Mouse (Mus musculus) forebrain, embryonic 11.5 days (tissue): ENCODE measurements around the gene Daam2. TPM values are rescaled to one million over a fixed set of nuclear protein-coding genes. Genes with fewer than 3 reads are reported as not detected.
"Not testable (repeated sequence)": the region's sequence is repeated elsewhere in the genome, so short reads cannot be mapped to it uniquely, and the experiment has no call there.

ENCODE experiments used
- ATAC-seq: fragments of 200-750 bp; cut with Nextera tagmentation; replicated peaks from 2 replicates; pipeline ENCODE4 v1.8.0; 2017; ENCODE audit warnings: moderate TSS enrichment; ENCODE audit not compliant: low FRiP score
- DNase-seq: peaks from one replicate; pipeline ENCODE4 v3.0.0-alpha.2; 2017; ENCODE audit warnings: low spot score
- H3K27ac ChIP-seq: fragments of 300-500 bp; sonication (generic); 2 replicates; pipeline ENCODE4 v1.5.1; 2014; ENCODE audit warnings: low read depth, low read length
- H3K27me3 ChIP-seq: fragments of 300-500 bp; sonication (generic); 2 replicates; pipeline ENCODE4 v1.6.1; 2014; ENCODE audit warnings: mild to moderate bottlenecking, low read length, mixed read lengths; ENCODE audit not compliant: control insufficient read depth, insufficient read depth
- H3K36me3 ChIP-seq: fragments of 300-500 bp; sonication (generic); 2 replicates; pipeline ENCODE4 v1.6.1; 2014; ENCODE audit warnings: mild to moderate bottlenecking, low read length, moderate library complexity, mixed read lengths; ENCODE audit not compliant: control insufficient read depth, insufficient read depth
- H3K4me1 ChIP-seq: fragments of 300-500 bp; sonication (generic); replicated peaks from 2 replicates; pipeline ENCODE4 v1.6.1; 2014; ENCODE audit warnings: low read length, mixed read lengths; ENCODE audit not compliant: control insufficient read depth, insufficient read depth
- H3K4me2 ChIP-seq: fragments of 300-500 bp; sonication (generic); 2 replicates; pipeline ENCODE4 v1.6.1; 2014; ENCODE audit warnings: low read depth, mild to moderate bottlenecking, low read length, moderate library complexity, mixed read lengths; ENCODE audit not compliant: severe bottlenecking
- H3K4me3 ChIP-seq: fragments of 300-500 bp; sonication (generic); 2 replicates; pipeline ENCODE4 v1.5.1; 2014; ENCODE audit warnings: low read depth, low read length
- H3K9ac ChIP-seq: fragments of 300-500 bp; sonication (generic); 2 replicates; pipeline ENCODE4 v1.6.1; 2014; ENCODE audit warnings: low read length
- H3K9me3 ChIP-seq: fragments of 300-500 bp; sonication (generic); 2 replicates; pipeline ENCODE4 v1.6.1; 2016; ENCODE audit warnings: low read length, mixed read lengths; ENCODE audit not compliant: control insufficient read depth
- WGBS: fragments of 180-500 bp; shearing (Covaris S2); extraction: QIAGEN DNeasy Blood & Tissue Kit; methylation state at CpG from one replicate; pipeline ENCODE4 v1.1.7; 2014; 5-methylcytosine and 5-hydroxymethylcytosine counted together
- polyA plus RNA-seq: library from polyadenylated mRNA; unstranded; fragments of >200 nt; fragmentation: Nextera tagmentation; extraction: Ambion mirVana; gene quantifications from 2 replicates; pipeline ENCODE4 v1.2.1, GENCODE M21; 2014

The Daam2 gene
- polyA plus RNA-seq, 1 experiment from 2014 or later, result 1.5 TPM

GRCm38 (mm10) chr17:49458386-49458785 is 105.8 kb downstream of the Daam2 start:
- Histone ChIP-seq H3K27ac (no peak overlapping the region), H3K27me3 (no peaks in the 10 kb centered on the region), H3K9ac (no peak overlapping the region), H3K9me3 (no peaks in the 10 kb centered on the region), H3K4me2 (no peak overlapping the region), H3K4me1 (no peaks in the 10 kb centered on the region), H3K4me3 (no peak overlapping the region), H3K36me3 (no peaks in the 10 kb centered on the region)
- 94% methylated on average over 18 of the region's 18 CpGs for WGBS
- DNase-seq, result no peak
- ATAC-seq, result no peak

- H3K27me3 ChIP-seq, result no peaks in the 10 kb centered on the region
- no peak overlapping the region for H3K27ac ChIP-seq
- no peaks in the 10 kb centered on the region for H3K4me1 ChIP-seq
- no peaks in the 10 kb centered on the region for H3K9me3 ChIP-seq
- 95% methylated on average over 3 of the region's 3 CpGs for WGBS
- no peak overlapping the region for H3K4me2 ChIP-seq
- ATAC-seq, result no peak
- DNase-seq, result no peak
- no peak overlapping the region for H3K9ac ChIP-seq
- H3K4me3 ChIP-seq, result no peak overlapping the region
- H3K36me3 ChIP-seq, result no peaks in the 10 kb centered on the region
These were observed 106.3 kb downstream of the Daam2 start for GRCm38 (mm10) chr17:49457833-49458232.

GRCm38 (mm10) chr17:49456334-49456733 is 107.8 kb downstream of the Daam2 start:
- Histone ChIP-seq H3K9me3 (no peaks in the 10 kb centered on the region), H3K9ac (no peak overlapping the region), H3K36me3 (no peaks in the 10 kb centered on the region), H3K4me2 (no peak overlapping the region), H3K4me1 (no peaks in the 10 kb centered on the region), H3K4me3 (no peak overlapping the region), H3K27me3 (no peaks in the 10 kb centered on the region), H3K27ac (no peak overlapping the region)
- DNase-seq (no peak), ATAC-seq (no peak)
- 79% methylated on average over 4 of the region's 4 CpGs for WGBS

- ATAC-seq (no peak), DNase-seq (no peak)
- H3K27ac ChIP-seq, result no peak overlapping the region
- no peak overlapping the region for H3K9ac ChIP-seq
- H3K4me2 ChIP-seq, result no peak overlapping the region
- no peaks in the 10 kb centered on the region for H3K4me1 ChIP-seq
- H3K4me3 ChIP-seq, result no peak overlapping the region
- H3K27me3 ChIP-seq, result no peaks in the 10 kb centered on the region
- WGBS, result 88% methylated on average over 6 of the region's 6 CpGs
- H3K36me3 ChIP-seq, result no peaks in the 10 kb centered on the region
- H3K9me3 ChIP-seq, result no peaks in the 10 kb centered on the region
These were observed 113.2 kb downstream of the Daam2 start for GRCm38 (mm10) chr17:49450922-49451321.

- Histone ChIP-seq H3K4me3 (no peak overlapping the region), H3K27me3 (no peaks in the 10 kb centered on the region), H3K4me1 (no peaks in the 10 kb centered on the region), H3K4me2 (no peak overlapping the region), H3K9ac (no peak overlapping the region), H3K36me3 (no peaks in the 10 kb centered on the region), H3K9me3 (no peaks in the 10 kb centered on the region), H3K27ac (no peak overlapping the region)
- no peak for ATAC-seq
- 87% methylated on average over 8 of the region's 8 CpGs for whole genome bisulfite sequencing
- DNase-seq, result no peak
These were observed 114.9 kb downstream of the Daam2 start for GRCm38 (mm10) chr17:49449230-49449608.

GRCm38 (mm10) chr17:49448570-49449229 is 115.4 kb downstream of the Daam2 start:
- H3K4me2 ChIP-seq, result no peak overlapping the region
- 86% methylated on average over 8 of the region's 9 CpGs for WGBS
- DNase-seq, result no peak
- H3K27ac ChIP-seq, result no peak overlapping the region
- no peak overlapping the region for H3K9ac ChIP-seq
- H3K4me1 ChIP-seq, result no peaks in the 10 kb centered on the region
- no peaks in the 10 kb centered on the region for H3K9me3 ChIP-seq
- H3K4me3 ChIP-seq, result no peak overlapping the region
- H3K27me3 ChIP-seq, result no peaks in the 10 kb centered on the region
- no peaks in the 10 kb centered on the region for H3K36me3 ChIP-seq
- no peak for ATAC-seq

GRCm38 (mm10) chr17:49442841-49443240 is 121.3 kb downstream of the Daam2 start:
- WGBS, result 85% methylated on average over 3 of the region's 3 CpGs
- H3K9me3 ChIP-seq, result not testable (repeated sequence)

GRCm38 (mm10) chr17:49440331-49441130 is 123.6 kb downstream of the Daam2 start:
- Histone ChIP-seq H3K27me3 (no peaks in the 10 kb centered on the region), H3K36me3 (no peaks in the 10 kb centered on the region; the same call in 1 of the 2 replicates), H3K9me3 (no peaks in the 10 kb centered on the region), H3K27ac (no peak overlapping the region), H3K4me2 (no peak overlapping the region), H3K4me3 (no peak overlapping the region), H3K9ac (no peak overlapping the region), H3K4me1 (no peaks in the 10 kb centered on the region)
- 89% methylated on average over 14 of the region's 14 CpGs for WGBS
- no peak for ATAC-seq
- no peak for DNase-seq

More at GRCm38 (mm10) chr17:49442841-49443240, 121.3 kb downstream of the Daam2 start:
- H3K4me1 ChIP-seq, DNase-seq, H3K4me2 ChIP-seq, H3K4me3 ChIP-seq, H3K27ac ChIP-seq, H3K36me3 ChIP-seq, ATAC-seq, H3K9ac ChIP-seq, H3K27me3 ChIP-seq: not testable (repeated sequence)
